Mouse (Mus musculus) heart, adult 8-10 months (tissue): ENCODE measurements around the gene Rabl2. TPM values are rescaled to one million over a fixed set of nuclear protein-coding genes. Genes with fewer than 3 reads are reported as not detected.

Experiments
- DNase-seq: peaks from one replicate; pipeline ENCODE4 v3.0.0; 2022; ENCODE audit warnings: low spot score
- total RNA-seq, 4 experiments: library from RNA; stranded (reverse); gene quantifications; 2 replicates each; pipeline ENCODE4 v1.2.4; 2022

Gene Rabl2
- total RNA-seq: 1 to 10 TPM; 4.4 to 6.6 (median 5.4) TPM

GRCm38 (mm10) chr15:89591723-89592455 lies at the start of gene Rabl2:
Gene Rabl2, minus strand, starts transcription at chr15:89591923.
- peak; percentile 86 for DNase-seq

- peak; percentile 57 for DNase-seq
These were observed 31.9 kb upstream of the Rabl2 start for GRCm38 (mm10) chr15:89623626-89623959.

- DNase-seq: no peak
These were observed 31.4 kb upstream of the Rabl2 start for GRCm38 (mm10) chr15:89622959-89623625.

- no peak for DNase-seq
These were observed 30.7 kb upstream of the Rabl2 start for GRCm38 (mm10) chr15:89622312-89622958.

- no peak for DNase-seq
These were observed 16.2 kb upstream of the Rabl2 start for GRCm38 (mm10) chr15:89607888-89608287.

GRCm38 (mm10) chr15:89607480-89607879 lies 15.8 kb upstream of the Rabl2 start:
- no peak for DNase-seq

- DNase-seq: no peak
These were observed 14.3 kb upstream of the Rabl2 start for GRCm38 (mm10) chr15:89605822-89606570.

- DNase-seq: no peak
These were observed 825 bp upstream of the Rabl2 start for GRCm38 (mm10) chr15:89592548-89592947.

- no peak for DNase-seq
These were observed 406 bp downstream of the Rabl2 start for GRCm38 (mm10) chr15:89591317-89591716.

- DNase-seq: no peak
These were observed 2.6 kb downstream of the Rabl2 start for GRCm38 (mm10) chr15:89589146-89589545.

GRCm38 (mm10) chr15:89585631-89586030 lies 6.1 kb downstream of the Rabl2 start:
- no peak for DNase-seq

GRCm38 (mm10) chr15:89585101-89585500 lies 6.6 kb downstream of the Rabl2 start:
- DNase-seq: peak; percentile 69

GRCm38 (mm10) chr15:89582494-89582893 lies 9.2 kb downstream of the Rabl2 start:
- no peak for DNase-seq

- DNase-seq: no peak
These were observed 19.6 kb downstream of the Rabl2 start for GRCm38 (mm10) chr15:89572147-89572546.

GRCm38 (mm10) chr15:89568114-89568513 lies 23.6 kb downstream of the Rabl2 start, which contains the start of gene Acr:
Gene Acr, plus strand, starts transcription at chr15:89568326.
- DNase-seq: no peak

- no peak for DNase-seq
These were observed 32.5 kb downstream of the Rabl2 start for GRCm38 (mm10) chr15:89559202-89559731.

- no peak for DNase-seq
These were observed 33.7 kb downstream of the Rabl2 start for GRCm38 (mm10) chr15:89557996-89558390.

- no peak for DNase-seq
These were observed 34.3 kb downstream of the Rabl2 start for GRCm38 (mm10) chr15:89557179-89557995.

GRCm38 (mm10) chr15:89556401-89557178 lies 35.1 kb downstream of the Rabl2 start:
- no peak for DNase-seq

- no peak for DNase-seq
These were observed 36.1 kb downstream of the Rabl2 start for GRCm38 (mm10) chr15:89555591-89555990.
